Mouse (Mus musculus): Measurements from ENCODE around the gene P3h4.

DNA sequence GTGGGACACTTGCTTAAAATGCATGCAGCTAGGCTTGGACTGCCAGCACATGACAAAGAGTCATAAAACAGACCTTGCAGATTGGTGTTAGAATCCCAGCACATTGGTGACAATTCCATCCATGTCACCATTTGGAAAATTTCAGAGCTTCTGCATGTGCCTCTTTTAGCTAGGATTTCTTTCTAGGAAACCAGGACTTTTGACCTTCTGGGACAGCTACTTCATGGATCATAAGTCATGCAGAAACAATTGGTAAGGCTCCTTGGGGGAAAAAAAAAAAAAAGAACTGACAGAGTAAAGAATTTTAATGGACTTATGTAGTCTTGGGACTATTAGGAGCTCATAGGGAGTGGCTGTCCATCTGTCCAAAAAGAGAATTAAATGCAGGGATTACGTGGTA is 23.3 kb upstream of the P3h4 start:
- no peak for TF ChIP-seq CTCF (IDR thresholded peaks at IDR 0.05; ENCODE audit: borderline replicate concordance, insufficient read depth, low read depth, low read length)
- TF ChIP-seq POLR2A (IDR thresholded peaks at IDR 0.05; ENCODE audit: borderline replicate concordance, insufficient read depth, low read length) = no peak

All from cerebellum, adult 2 months (tissue).